Mouse (Mus musculus) heart, postnatal 0 days (tissue): ENCODE data around the gene Hmcn2.

Source experiments
- CTCF ChIP-seq: IDR thresholded peaks from 2 replicates; pipeline ENCODE4 v1.5.1; 2016; ENCODE audit warnings: antibody characterized with exemption, control low read depth, low read depth
- EP300 ChIP-seq: IDR thresholded peaks from 2 replicates; pipeline ENCODE4 v1.6.1; 2016; ENCODE audit warnings: antibody characterized with exemption, low read depth

DNA sequence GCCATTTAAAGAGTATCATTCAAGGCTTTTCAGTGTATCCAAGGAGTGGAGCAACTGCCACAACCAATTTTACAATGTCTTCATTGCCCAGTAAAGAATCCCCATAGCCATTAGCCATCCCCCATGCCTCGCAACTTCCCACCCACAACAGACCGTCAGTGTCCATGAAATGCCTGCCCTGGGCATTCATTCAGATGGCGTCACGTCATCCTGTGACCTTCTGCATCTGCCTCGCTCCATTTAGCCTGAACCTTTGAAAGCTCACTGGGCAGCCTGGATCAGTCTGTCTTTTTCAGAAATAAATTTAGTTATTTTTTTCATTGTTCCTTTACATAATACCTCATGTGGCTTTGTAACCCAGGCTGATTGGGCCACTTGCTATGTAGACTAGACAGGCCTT, 103.8 kb downstream of the Hmcn2 start:
- TF ChIP-seq EP300 (no peak), CTCF (no peak)
